Comparison of ENCODE assay signal across 8 mouse cellular contexts in genomic region chr1:133609771-133610502, GRCm38 (mm10). TPM values are rescaled to one million over a fixed set of nuclear protein-coding genes. Genes with fewer than 3 reads are reported as not detected.
DNase-seq lines count a peak whose midpoint lies in the region; ATAC-seq lines count a peak whose summit lies in the region.

Gene Snrpe, minus strand, starts transcription at chr1:133610291.

- H3K27me3 ChIP-seq in heart, embryonic 10.5 days (ENCODE audit: insufficient read depth, poor library complexity, severe bottlenecking), result no peaks in the 10 kb centered on the region
- no peaks in the 10 kb centered on the region for H3K27me3 ChIP-seq in kidney, embryonic 15.5 days

- H3K9ac ChIP-seq in kidney, embryonic 15.5 days, result peak within 1 kb of the TSS; percentile 73

- peak within 1 kb of the TSS; percentile 90 for H3K4me3 ChIP-seq in heart, embryonic 10.5 days
- H3K4me3 ChIP-seq in kidney, embryonic 15.5 days (replicated peaks), result peak within 1 kb of the TSS; percentile 80

- H3K36me3 ChIP-seq in heart, embryonic 10.5 days, result peaks cover 48% of the 10 kb centered on the region
- H3K36me3 ChIP-seq in kidney, embryonic 15.5 days, result peaks cover 52% of the 10 kb centered on the region

- ATAC-seq in erythroblast, adult 5-6 weeks (replicated peaks; ENCODE audit: low FRiP score, poor library complexity, severe bottlenecking), result peak; percentile 99
- peak; percentile 98 for ATAC-seq in kidney, embryonic 15.5 days (replicated peaks; ENCODE audit: low FRiP score)
- ATAC-seq in monocyte, adult 5-6 weeks (replicated peaks; ENCODE audit: insufficient number of reproducible peaks, low FRiP score, low TSS enrichment, poor library complexity, severe bottlenecking), result peak; percentile 99

- H3K4me2 ChIP-seq in kidney, embryonic 15.5 days, result peak within 1 kb of the TSS; percentile 66

- DNase-seq in B cell, adult 2 months, result peak; percentile 98
- DNase-seq in brain, adult 2 months (ENCODE audit: low read depth, low spot score), result peak; percentile 99
- DNase-seq in heart, embryonic 10.5 days (ENCODE audit: low spot score), result peak; percentile 98
- DNase-seq in liver, result peak; percentile 100
- DNase-seq in spleen, postnatal 4 days (ENCODE audit: low spot score in 2 of 2), result peak; percentile 97 to 100

- H3K9me3 ChIP-seq in heart, embryonic 10.5 days, result no peaks in the 10 kb centered on the region
- H3K9me3 ChIP-seq in kidney, embryonic 15.5 days (replicated peaks), result no peaks in the 10 kb centered on the region

- peak within 1 kb of the TSS; percentile 95 for H3K27ac ChIP-seq in heart, embryonic 10.5 days
- peak within 1 kb of the TSS; percentile 92 for H3K27ac ChIP-seq in kidney, embryonic 15.5 days

- under 1% methylated on average over 73 of the region's 73 CpGs for WGBS in heart, embryonic 10.5 days
- under 1% methylated on average over 73 of the region's 73 CpGs for WGBS in kidney, embryonic 15.5 days

- H3K4me1 ChIP-seq in heart, embryonic 10.5 days, result no peaks in the 10 kb centered on the region
- peaks cover 15% of the 10 kb centered on the region for H3K4me1 ChIP-seq in kidney, embryonic 15.5 days

RNA-seq across cellular contexts. Expression of gene Snrpe, which starts in this region (rescaled TPM):
- 74.4 and 111 TPM in 2 replicates for total RNA-seq in erythroblast, adult 5-6 weeks (2015; ENCODE audit: low replicate concordance)
- 55.4 and 158 TPM in 2 replicates for total RNA-seq in erythroblast, adult 5-6 weeks (2017; ENCODE audit: low replicate concordance)
- 530 and 623 TPM in 2 replicates for polyA plus RNA-seq in heart, embryonic 10.5 days (2016; fragmentation: Nextera tagmentation; extraction: Ambion mirVana)
- polyA plus RNA-seq in kidney, embryonic 15.5 days (2015; fragmentation: Nextera tagmentation; extraction: Ambion mirVana), result 699 and 775 TPM in 2 replicates
- total RNA-seq in monocyte, adult 5-6 weeks (2017), result 231 to 361 TPM (median 319 TPM) in 3 replicates

Comparison
In these comparisons a context has a peak if more than half of its experiments do, and no peak if none do; other contexts are left out.
1. Peak in every context shown above with its lines: DNase-seq, ATAC-seq, H3K4me3 ChIP-seq and H3K27ac ChIP-seq.